Mouse (Mus musculus) Patski (cell line): Measurements from ENCODE around the gene Atg4a-ps. TPM values are rescaled to one million over a fixed set of nuclear protein-coding genes. Genes with fewer than 3 reads are reported as not detected.

Source experiments
- ATAC-seq: fragments of 100-300 bp; one replicate; pipeline ENCODE4 v1.8.0; 2021
- CTCF ChIA-PET: fragments of 350-600 bp; sonication (Branson Sonifier 250); formaldehyde crosslinking; loops from one replicate; lab custom pipeline; 2022; ENCODE audit warnings: inconsistent platforms; lab: Charles Lee
- POLR2A ChIA-PET: fragments of 350-600 bp; sonication (Branson Sonifier 250); formaldehyde crosslinking; loops from one replicate; lab custom pipeline; 2022; ENCODE audit warnings: antibody characterized with exemption, inconsistent platforms; lab: Charles Lee
- DNase-seq: peaks from one replicate; pipeline ENCODE4 v3.0.0-alpha.2; 2011; ENCODE audit warnings: low read depth, low spot score
- H3K27me3 ChIP-seq: fragments of 371-371 bp; one replicate; pipeline ENCODE4 v1.5.1; 2021
- CTCF ChIP-seq: fragments of 100-300 bp; IDR thresholded peaks from one replicate; pipeline ENCODE4 v1.5.1; 2021
- in situ Hi-C: fragments of 300-500 bp; cut with MboI; formaldehyde crosslinking; loops from 3 replicates; pipeline ENCODE4 v1.11.1; 2018; ENCODE audit warnings: low pct_unique_long_range_greater_than_20kb, mixed read lengths
- polyA plus RNA-seq: library from polyadenylated mRNA; unstranded; gene quantifications from one replicate; pipeline ENCODE4 v1.2.3, GENCODE M21; 2021

The Atg4a-ps gene
- polyA plus RNA-seq, 1 experiment from 2014 or later, result 7.4 TPM

DNA sequence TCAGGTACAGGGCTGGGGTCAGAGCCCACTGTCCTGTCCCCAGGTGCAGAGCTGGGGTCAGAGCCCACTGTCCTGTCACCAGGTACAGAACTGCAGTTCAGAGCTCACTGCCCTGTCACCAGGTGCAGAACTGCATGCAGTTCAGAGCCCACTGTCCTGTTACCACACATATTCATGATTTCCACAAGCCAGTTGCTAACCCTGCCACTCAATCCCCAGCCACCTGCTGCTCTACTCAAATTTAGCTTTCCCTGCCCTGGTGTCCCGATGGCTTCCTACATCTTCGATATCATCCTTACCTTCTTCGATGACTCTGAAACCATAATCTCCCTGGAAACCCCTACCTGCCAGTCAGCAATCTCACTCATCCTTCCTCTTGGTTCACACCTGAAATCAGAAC is 17.5 kb upstream of the Atg4a-ps start:
- DNase-seq (no peak), ATAC-seq (no peak)
- ChIA-PET CTCF (interaction anchor here (1.6 kb wide), 1 partner anchor 10 kb away, joined by 5 read pairs; no protein-coding TSS in a partner anchor), POLR2A (no interaction called here)
- in situ Hi-C loops, result no loop called here
- no peaks in the 10 kb centered on the region for H3K27me3 ChIP-seq
- no peak for TF ChIP-seq CTCF

DNA sequence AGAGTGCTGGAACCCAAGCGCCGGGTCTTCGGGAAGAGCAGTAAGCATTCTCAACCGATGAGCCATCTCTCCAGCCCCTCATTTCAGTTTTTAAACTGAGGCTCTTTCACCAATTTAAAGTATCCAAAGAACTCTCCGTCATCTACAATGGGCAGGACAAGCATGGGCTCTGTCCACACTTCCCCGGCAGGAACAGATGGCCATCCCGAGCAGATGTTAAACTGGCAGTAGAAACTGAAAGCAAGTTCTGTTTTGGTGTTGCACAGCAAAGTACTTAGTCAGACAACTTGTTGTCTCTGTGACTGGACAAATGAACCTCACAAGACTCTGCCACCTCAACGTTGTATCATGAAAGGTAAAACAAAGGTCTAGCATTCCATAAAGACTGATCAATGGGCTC is 15.8 kb upstream of the Atg4a-ps start:
- H3K27me3 ChIP-seq, result no peaks in the 10 kb centered on the region
- POLR2A ChIA-PET, result no interaction called here
- no peak for ATAC-seq
- CTCF ChIA-PET, result interaction anchor here (1.4 to 1.6 kb wide), 2 partner anchors 8 to 11 kb away, joined by 4 to 5 read pairs; no protein-coding TSS in a partner anchor
- DNase-seq, result no peak
- no peak for TF ChIP-seq CTCF
- in situ Hi-C loops, result no loop called here

DNA sequence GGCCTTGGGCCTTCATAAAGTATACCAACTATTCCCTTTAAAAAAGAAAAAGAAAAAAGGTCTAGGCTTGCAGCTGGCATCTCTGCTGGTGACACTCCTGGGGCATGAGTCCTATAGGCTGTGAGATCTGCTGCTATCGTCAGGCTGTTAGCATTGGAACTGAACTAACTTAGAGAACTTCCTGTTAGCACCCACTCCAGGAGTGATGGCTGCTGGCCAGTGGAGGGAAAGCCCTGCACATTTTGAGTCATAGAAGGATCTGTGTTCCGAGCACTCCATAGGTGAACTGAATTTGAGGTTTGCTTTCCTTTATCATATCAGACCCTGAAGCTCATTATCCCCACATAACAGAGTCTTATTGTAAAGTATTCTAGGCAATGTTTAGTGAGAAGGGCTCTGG is 14.1 kb upstream of the Atg4a-ps start:
- DNase-seq (no peak), ATAC-seq (no peak)
- no peak for TF ChIP-seq CTCF
- in situ Hi-C loops, result no loop called here
- CTCF ChIA-PET, result interaction anchor here (0.7 to 1.5 kb wide), 3 partner anchors 21 to 120 kb away, joined by 3 to 5 read pairs (median 3); no protein-coding TSS in a partner anchor
- POLR2A ChIA-PET, result interaction anchor here (0.8 kb wide), 1 partner anchor 18 kb away, joined by 3 read pairs; no protein-coding TSS in a partner anchor
- H3K27me3 ChIP-seq, result no peaks in the 10 kb centered on the region

DNA sequence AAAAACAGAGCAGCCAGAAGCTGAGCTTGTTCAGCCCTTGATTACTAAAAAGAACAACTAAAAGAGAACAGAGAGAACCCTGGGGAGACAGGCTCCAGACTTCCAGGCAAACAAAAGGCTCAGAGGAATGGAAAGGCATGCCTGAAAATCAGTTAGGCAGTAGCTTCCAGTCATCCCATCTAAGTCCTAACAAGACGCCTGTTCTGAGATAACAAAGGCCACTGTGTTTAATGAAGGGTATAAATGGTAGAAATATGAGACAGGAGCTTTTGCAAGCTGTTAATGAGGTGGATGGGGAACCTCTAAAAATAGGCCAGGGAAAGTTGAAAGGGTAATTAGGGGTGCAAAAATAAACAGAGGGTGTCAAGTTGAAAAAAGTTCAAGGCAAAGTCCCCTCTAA is 4.5 kb upstream of the Atg4a-ps start:
- no peak for TF ChIP-seq CTCF
- CTCF ChIA-PET, result no interaction called here
- in situ Hi-C loops, result no loop called here
- no peaks in the 10 kb centered on the region for H3K27me3 ChIP-seq
- DNase-seq (no peak), ATAC-seq (no peak)
- POLR2A ChIA-PET, result no interaction called here

DNA sequence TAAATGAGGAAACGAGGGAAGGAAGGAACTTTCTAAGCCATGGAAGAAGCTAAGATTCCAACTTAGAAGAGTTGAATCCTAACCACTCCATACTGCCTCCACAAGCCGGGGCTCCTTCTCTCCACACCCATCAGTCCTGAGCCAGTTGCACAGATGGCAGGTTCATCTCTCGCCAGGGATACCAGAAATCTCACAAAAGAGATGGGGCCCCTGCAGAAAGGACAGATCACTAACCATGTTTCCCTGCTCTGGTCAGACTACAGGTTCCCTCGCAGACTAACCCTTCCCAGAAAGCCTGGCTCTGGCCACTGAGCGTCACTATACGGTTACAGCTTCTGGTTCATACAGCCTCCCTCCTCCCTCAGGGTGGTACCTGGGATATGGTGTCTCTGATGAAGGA is 3.8 kb upstream of the Atg4a-ps start:
- in situ Hi-C loops, result no loop called here
- ChIA-PET CTCF (interaction anchor here (1.1 to 2.3 kb wide), 4 partner anchors 9 to 89 kb away, joined by 3 to 10 read pairs (median 3); no protein-coding TSS in a partner anchor), POLR2A (interaction anchor here (0.6 to 1.0 kb wide), 2 partner anchors 9 to 266 kb away, joined by 3 read pairs; no protein-coding TSS in a partner anchor)
- no peaks in the 10 kb centered on the region for H3K27me3 ChIP-seq
- TF ChIP-seq CTCF, result no peak
- ATAC-seq, result no peak
- no peak for DNase-seq

DNA sequence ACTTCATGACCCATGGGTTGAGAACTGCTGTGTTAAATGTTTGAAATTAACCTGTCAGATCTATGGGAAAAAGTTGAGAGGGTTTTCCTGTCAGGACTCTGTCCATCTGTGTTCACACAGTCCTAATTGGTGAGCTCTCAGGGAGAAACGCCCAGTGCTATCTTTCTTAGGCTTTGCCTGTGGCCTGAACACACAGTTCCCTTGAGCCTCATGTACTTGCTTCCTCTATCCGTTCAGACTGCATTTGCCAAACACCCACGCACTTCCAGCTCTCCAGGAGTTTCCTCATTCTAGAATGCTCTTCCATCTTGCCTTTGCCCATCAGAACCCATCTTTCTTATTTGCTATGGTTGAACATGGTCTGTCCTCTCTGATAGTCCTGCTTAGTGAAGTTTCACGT is 2.6 kb upstream of the Atg4a-ps start:
- no peaks in the 10 kb centered on the region for H3K27me3 ChIP-seq
- POLR2A ChIA-PET, result interaction anchor here (1.0 kb wide), 2 partner anchors 8 to 23 kb away, joined by 3 read pairs; no protein-coding TSS in a partner anchor
- CTCF ChIA-PET, result interaction anchor here (0.7 to 2.3 kb wide), 4 partner anchors 8 to 16 kb away, joined by 3 to 10 read pairs (median 3); no protein-coding TSS in a partner anchor
- in situ Hi-C loops, result no loop called here
- ATAC-seq, result no peak
- no peak for TF ChIP-seq CTCF
- DNase-seq, result no peak

DNA sequence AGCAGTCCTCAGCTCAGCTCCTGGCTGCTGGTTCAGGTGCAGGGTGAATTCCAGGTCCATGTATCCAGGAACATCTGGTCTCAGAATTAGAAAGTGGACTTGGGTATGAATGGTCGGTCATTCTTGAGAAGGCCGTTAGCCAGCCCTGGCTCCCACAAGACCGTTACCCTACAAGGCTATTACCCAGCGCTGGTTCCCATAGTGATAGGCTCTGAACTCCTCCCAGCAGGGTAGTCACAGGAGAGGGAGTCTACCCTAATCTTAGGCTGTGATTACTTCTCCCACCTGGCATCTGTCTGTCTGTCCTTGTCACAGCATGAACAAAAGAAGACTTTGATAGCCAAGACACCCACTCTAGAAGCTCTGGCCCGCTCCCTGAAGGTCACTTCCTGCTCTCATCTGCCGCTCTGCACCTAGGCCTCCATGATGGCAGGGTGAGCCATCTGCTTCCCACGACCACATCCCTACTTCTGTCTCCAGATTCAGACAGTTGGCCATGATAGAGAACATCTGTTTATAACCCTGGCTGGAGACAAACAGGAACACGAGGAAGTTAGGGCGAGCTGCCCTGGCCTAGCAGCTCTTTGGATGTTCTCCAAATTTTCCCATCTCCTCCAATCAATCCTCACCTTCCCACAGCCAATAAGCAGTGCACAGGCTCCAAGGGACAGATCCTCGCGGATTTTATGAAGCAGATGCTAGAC is 1.4 kb upstream of the Atg4a-ps start:
- CTCF ChIA-PET, result interaction anchor here (1.1 to 2.0 kb wide), 3 partner anchors 12 to 31 kb away, joined by 3 to 6 read pairs (median 6); no protein-coding TSS in a partner anchor
- in situ Hi-C loops, result no loop called here
- DNase-seq, result no peak
- H3K27me3 ChIP-seq, result no peaks in the 10 kb centered on the region
- POLR2A ChIA-PET, result interaction anchor here (1.1 kb wide), 1 partner anchor 10 kb away, joined by 5 read pairs; no protein-coding TSS in a partner anchor
- no peak for TF ChIP-seq CTCF
- no peak for ATAC-seq

DNA sequence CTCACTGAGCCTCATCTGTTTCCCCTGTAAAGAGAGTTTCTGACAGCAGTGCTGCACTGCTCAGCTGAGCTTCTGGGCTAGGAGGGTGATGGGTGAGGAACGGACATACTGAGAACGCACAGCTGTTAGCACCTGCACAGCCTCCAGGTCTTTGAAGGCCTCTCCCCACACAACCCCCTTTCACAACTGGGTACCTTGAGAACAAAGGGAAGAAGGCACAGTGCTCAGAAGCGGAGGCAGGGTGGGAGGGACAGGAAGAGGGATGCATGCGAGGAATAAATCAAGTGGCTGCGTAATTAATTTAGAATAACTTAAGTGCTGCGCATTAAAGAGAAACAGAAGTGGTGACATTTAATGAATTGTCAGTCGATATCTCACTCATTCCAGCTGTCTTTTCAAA is 4.6 kb downstream of the Atg4a-ps start:
- TF ChIP-seq CTCF, result no peak
- no peaks in the 10 kb centered on the region for H3K27me3 ChIP-seq
- DNase-seq (no peak), ATAC-seq (no peak)
- in situ Hi-C loops, result no loop called here
- ChIA-PET POLR2A (interaction anchor here (1.1 kb wide), 1 partner anchor 8 kb away, joined by 3 read pairs; no protein-coding TSS in a partner anchor), CTCF (interaction anchor here (0.5 to 2.3 kb wide), 4 partner anchors 11 to 96 kb away, joined by 3 to 7 read pairs (median 4); partner anchors contain the start of gene Olfml3)

DNA sequence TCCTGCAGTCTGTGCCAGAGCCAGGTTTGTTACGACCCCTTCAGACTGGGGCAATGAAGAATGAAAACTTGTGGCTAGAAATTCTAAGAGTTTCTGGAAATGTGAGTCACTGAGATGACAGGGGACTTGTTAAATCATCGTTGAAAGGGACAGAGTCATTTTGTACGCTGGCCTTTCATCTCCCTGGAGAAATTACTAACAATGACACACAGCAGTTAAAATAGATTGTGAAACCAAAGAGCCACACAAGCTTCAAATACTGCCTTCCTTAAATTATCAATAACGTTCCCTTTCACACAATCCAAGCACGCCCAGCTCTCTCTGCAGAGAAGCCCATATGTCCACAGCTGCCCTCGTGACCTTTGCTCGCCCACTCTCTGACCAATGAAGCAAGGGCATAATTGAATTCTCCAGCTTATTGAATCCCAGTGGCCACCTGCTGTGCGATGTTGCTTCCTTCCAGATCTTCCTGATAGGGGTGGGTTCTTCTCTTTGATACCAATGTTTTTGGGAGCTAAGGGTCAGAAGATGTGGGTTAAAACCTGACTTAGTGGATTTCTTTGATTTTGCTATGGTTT is 5.6 kb downstream of the Atg4a-ps start:
- POLR2A ChIA-PET, result interaction anchor here (0.5 to 2.0 kb wide), 4 partner anchors 9 to 42 kb away, joined by 3 to 8 read pairs (median 3); no protein-coding TSS in a partner anchor
- in situ Hi-C loops, result no loop called here
- ATAC-seq (no peak), DNase-seq (no peak)
- CTCF ChIA-PET, result interaction anchor here (0.9 to 2.5 kb wide), 7 partner anchors 8 to 249 kb away, joined by 3 to 10 read pairs (median 5); no protein-coding TSS in a partner anchor
- no peak for TF ChIP-seq CTCF
- no peaks in the 10 kb centered on the region for H3K27me3 ChIP-seq

DNA sequence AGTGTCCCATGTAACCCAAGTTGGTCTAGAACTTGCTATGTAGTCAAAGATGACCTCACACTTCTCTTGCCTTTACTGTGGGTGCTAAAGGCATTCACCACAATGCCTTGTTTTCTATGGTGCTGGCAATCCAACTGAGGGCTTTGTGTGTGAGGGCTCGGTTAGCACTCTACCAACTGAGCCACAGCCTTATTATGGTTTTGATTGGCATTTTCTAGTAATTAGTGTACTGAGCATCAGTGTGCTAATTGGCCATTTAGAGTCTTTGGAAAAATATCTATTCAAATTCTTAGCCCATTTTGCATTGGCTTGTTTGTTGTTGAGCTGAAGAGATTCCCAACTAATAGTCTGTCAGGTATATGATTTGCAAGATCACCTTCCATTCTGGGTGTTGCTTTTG is 8.2 kb downstream of the Atg4a-ps start:
- ATAC-seq (no peak), DNase-seq (no peak)
- CTCF ChIA-PET, result interaction anchor here (0.9 to 1.2 kb wide), 4 partner anchors 9 to 22 kb away, joined by 3 to 4 read pairs (median 3); no protein-coding TSS in a partner anchor
- POLR2A ChIA-PET, result no interaction called here
- in situ Hi-C loops, result no loop called here
- H3K27me3 ChIP-seq, result no peaks in the 10 kb centered on the region
- TF ChIP-seq CTCF, result no peak
